Mouse (Mus musculus): ENCODE measurements around the gene Gbp10.
A peak's percentile ranks its signal among the peaks of the same experiment; 100 is the strongest.
"Not testable (repeated sequence)": the region's sequence is repeated elsewhere in the genome, so short reads cannot be mapped to it uniquely, and the experiment has no call there.

Gene Gbp10

DNA sequence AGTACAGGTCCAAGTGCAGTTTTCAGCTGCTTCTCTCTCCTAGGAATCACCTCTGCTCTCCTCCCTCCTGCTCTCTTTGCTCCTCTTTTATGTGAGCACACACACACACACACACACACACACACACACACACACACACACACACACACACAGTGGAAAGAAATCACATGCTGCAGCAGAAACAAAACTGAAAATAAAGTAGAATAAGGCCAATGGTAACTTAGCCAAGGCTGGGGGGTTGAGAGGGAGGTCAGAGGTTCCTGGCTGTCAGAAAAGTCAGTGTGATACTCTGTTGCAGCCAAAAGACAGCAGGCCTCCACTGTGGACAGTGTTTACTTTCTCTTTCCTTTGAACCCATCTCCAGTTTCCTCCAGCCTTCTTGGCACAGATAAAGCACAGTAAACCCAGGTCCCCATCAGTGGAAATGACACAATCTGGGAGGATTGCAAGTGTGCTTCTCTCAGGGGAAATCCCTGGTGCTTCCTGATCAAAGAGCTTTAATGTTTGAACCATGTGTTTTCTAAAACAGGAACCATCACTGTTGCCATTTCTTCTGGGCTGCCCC is at the start of gene Gbp10:
TSS of gene Gbp10 (minus strand) at position 51 of the 565 bp plus-strand sequence.
- DNase-seq (ENCODE audit: low spot score) = not testable (repeated sequence)

DNA sequence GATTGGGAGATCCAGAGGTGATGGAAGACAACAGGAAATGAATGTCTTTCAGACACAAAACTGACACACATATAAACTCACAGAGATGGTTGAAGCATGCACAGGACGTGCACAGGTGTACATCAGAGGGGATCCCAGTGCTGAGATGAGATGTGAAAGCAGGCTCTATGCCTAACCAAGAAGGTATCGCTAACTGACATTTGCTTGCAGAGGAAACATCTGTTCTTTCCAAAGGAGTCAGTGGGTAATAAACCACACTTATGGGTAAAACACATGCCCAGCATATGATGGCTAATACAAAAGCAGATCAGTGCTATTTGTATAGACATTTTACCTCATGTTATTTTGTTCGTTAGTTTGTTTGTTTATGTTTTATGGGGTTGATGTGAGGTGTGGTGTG is 21.3 kb upstream of the Gbp10 start:
- DNase-seq (ENCODE audit: low spot score) = not testable (repeated sequence)

DNA sequence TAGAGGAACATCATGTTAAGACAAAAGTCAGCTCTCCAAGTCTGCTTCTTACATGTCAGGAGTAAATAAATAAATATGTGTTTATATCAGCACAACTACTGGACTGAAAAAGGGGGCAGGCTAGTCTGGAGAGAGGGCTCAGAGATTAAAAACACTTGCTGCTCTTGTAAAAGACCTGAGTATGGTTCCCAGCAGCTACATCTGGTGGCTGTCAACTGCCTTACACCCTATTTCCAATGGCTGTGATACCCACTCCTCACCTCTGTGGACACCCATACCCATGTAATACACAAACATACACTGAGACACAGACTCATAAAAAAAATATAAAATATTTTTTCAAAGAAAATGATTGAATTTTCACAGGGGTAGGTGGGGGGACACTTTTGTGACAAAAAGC is 13.2 kb upstream of the Gbp10 start:
- DNase-seq (ENCODE audit: low spot score) = no peak

DNA sequence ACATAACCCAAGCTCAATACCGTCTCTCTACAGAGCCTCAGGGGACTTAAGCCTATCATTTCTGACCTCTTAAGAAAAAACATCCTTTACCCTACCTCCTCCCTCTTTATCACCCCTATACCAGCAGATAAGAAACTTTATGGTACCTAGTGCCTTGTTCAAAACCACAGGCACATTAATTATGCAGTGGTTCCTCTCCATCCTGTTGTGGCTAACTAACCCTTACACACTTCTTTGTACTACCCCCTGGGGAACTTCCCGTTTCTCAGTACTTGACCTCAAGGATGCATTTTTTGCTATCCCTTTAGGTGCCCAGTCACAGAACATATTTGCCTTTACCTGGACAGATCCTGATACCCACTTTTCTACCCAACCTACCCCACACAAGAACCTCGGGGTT is 5.4 kb upstream of the Gbp10 start:
- not testable (repeated sequence) for DNase-seq (ENCODE audit: low spot score)

DNA sequence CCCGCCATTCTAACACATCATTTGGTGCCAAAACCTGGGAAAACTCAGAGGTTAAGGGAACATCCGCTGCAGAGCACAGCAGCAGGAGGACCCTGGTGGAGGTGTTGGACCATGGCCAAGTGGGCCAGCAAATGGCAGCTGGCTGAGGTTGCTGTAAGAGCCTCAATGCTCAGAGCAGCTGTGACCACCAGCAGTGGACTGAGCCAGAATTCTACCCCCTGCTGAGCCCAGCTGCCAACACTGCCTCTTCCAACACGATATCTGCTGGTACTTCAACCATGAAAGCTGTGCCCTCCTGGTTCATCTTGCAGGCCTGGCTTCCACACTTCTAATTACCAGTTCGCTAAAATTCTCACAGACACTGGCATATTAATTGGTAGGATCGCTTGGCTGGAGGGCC is 1.6 kb upstream of the Gbp10 start:
- DNase-seq (ENCODE audit: low spot score) = not testable (repeated sequence)

DNA sequence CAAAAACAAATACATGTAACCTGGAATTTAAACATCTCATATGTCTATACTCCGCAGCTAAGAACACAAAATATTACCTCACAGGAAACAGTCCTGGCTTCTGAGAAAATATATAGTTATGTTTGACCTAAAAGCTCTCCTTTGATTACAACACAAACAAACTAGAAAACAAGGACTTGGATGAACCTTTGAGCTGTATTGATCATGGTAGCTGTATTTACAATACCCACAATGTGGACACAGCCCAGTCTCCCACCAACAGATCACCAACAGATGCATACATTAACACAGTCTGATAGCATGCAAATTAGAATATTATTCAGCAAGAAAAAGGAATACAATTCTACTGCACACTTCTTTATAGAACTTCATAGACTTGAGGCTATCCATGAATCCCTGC is 931 bp downstream of the Gbp10 start:
- not testable (repeated sequence) for DNase-seq (ENCODE audit: low spot score)

DNA sequence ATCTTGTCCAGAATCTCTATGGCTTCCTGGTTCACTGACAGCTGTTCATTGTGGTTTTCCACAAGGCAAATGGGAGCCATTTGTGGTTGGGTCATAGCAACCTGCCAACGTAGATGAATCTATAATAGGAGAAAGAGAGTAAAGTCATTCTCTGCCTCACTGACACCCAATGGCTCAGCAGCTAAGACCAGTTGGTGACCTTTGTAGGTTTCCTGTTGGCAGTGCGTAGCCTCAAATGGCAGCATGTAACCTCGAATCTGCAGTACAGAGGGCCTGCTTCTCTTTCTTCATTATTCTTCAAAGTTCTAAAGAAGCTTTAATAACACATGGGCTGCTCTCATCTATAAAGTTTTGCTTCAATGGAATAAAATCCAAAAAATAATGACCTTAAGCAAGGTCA is 3.3 kb downstream of the Gbp10 start:
- DNase-seq (ENCODE audit: low spot score) = not testable (repeated sequence)

DNA sequence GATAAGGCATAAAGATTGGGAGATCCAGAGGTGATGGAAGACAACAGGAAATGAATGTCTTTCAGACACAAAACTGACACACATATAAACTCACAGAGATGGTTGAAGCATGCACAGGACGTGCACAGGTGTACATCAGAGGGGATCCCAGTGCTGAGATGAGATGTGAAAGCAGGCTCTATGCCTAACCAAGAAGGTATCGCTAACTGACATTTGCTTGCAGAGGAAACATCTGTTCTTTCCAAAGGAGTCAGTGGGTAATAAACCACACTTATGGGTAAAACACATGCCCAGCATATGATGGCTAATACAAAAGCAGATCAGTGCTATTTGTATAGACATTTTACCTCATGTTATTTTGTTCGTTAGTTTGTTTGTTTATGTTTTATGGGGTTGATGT is 30.4 kb downstream of the Gbp10 start:
- DNase-seq (ENCODE audit: low spot score) = not testable (repeated sequence)

DNA sequence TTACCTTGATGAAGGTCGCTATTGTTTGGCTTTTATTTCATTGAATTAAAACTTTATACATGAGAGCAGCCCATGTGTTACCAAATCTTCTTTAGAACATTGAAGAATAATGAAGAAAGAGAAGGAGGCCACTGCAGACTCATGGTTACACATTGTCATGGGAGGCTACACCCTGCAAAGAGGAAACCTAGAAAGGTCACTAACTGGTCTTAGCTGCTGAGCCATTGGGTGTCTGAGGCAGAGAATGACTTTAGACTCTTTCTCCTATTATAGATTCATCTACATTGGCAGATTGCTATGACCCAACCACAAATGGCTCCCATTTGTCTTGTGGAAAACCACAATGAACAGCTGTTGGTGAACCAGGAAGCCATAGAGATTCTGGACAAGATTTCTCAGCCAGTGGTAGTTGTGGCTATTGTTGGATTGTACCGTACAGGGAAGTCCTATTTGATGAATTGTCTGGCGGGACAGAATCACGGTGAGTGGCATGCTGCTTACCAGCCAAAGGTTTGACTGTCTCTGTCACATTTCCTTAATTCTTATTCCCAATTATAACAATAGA is 38.5 kb downstream of the Gbp10 start:
- not testable (repeated sequence) for DNase-seq (ENCODE audit: low spot score)

DNA sequence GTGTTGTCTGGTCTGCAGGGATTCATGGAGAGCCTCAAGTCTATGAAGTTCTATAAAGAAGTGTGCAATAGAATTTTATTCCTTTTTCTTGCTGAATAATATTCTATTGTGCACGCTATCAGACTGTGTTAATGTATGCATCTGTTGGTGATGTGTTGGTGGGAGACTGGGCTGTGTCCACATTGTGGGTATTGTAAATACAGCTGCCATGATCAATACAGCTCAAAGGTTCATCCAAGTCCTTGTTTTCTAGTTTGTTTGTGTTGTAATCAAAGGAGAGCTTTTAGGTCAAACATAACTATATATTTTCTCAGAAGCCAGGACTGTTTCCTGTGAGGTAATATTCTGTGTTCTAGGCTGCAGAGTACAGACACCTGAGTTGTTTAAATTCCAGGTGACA is 40.2 kb downstream of the Gbp10 start:
- DNase-seq (ENCODE audit: low spot score) = not testable (repeated sequence)

DNA sequence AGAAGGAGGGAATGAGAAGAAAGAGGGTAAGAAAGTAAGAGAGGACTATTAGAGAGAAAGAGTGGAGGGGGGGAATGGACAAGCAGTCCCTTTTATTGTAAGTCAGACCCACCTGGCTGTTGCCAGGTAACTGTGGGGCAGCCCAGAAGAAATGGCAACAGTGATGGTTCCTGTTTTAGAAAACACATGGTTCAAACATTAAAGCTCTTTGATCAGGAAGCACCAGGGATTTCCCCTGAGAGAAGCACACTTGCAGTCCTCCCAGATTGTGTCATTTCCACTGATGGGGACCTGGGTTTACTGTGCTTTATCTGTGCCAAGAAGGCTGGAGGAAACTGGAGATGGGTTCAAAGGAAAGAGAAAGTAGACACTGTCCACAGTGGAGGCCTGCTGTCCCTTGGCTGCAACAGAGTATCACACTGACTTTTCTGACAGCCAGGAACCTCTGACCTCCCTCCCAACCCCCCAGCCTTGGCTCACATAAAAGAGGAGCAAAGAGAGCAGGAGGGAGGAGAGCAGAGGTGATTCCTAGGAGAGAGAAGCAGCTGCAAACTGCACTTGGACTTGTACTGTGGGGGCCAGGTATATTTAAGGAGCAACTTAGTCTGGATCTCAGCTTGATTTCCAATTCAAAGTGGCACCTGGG is 41.3 kb downstream of the Gbp10 start:
- not testable (repeated sequence) for DNase-seq (ENCODE audit: low spot score)

DNA sequence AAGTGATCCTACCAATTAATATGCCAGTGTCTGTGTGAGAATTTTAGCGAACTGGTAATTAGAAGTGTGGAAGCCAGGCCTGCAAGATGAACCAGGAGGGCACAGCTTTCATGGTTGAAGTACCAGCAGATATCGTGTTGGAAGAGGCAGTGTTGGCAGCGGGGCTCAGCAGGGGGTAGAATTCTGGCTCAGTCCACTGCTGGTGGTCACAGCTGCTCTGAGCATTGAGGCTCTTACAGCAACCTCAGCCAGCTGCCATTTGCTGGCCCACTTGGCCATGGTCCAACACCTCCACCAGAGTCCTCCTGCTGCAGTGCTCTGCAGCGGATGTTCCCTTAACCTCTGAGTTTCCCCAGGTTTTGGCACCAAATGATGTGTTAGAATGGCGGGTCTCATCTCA is 43.0 kb downstream of the Gbp10 start:
- DNase-seq (ENCODE audit: low spot score) = peak; percentile 33

DNA sequence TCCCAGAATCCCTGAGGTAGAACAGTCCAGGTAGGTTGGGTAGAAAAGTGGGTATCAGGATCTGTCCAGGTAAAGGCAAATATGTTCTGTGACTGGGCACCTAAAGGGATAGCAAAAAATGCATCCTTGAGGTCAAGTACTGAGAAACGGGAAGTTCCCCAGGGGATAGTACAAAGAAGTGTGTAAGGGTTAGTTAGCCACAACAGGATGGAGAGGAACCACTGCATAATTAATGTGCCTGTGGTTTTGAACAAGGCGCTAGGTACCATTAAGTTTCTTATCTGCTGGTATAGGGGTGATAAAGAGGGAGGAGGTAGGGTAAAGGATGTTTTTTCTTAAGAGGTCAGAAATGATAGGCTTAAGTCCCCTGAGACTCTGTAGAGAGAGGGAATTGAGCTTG is 46.8 kb downstream of the Gbp10 start:
- DNase-seq (ENCODE audit: low spot score) = not testable (repeated sequence)

DNA sequence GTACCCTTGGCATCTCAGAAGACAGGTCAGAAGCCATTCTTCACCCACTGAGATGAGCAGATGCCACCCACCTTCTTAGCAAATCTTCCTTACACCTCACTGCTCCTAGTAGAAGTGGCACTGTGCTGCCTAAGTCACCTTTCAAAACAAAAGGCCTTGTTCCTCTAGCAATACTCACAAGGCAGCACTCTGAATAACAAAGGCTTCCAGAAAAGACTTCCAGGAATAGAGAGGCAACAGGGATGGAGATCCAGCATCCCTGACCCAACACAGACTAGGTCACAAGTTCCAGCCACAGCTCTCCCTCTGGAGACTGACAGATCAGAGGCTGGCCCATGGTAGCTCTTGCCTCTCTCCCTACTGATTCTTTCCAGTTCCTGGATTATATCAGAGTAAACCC is 57.9 kb downstream of the Gbp10 start:
- no peak for DNase-seq (ENCODE audit: low spot score)

Data from retina, embryonic 14.5 days (tissue).